Mouse (Mus musculus): ENCODE results near the gene Tmem108. TPM values are rescaled to one million over a fixed set of nuclear protein-coding genes. Genes with fewer than 3 reads are reported as not detected.

Tmem108 gene
- total RNA-seq, 4 experiments from 2014 or later, result 3.7 to 4.7 (median 4.4) TPM

- DNase-seq (ENCODE audit: low spot score), result no peak
Observed at GRCm38 (mm10) chr9:103499366-103499765, 262.3 kb downstream of the Tmem108 start.

GRCm38 (mm10) chr9:103498699-103499098, 262.9 kb downstream of the Tmem108 start:
- DNase-seq (ENCODE audit: low spot score), result no peak

- DNase-seq (ENCODE audit: low spot score), result no peak
Observed at GRCm38 (mm10) chr9:103495391-103495790, 266.2 kb downstream of the Tmem108 start.

- DNase-seq (ENCODE audit: low spot score), result peak; percentile 73
Observed at GRCm38 (mm10) chr9:103494346-103495020, 267.2 kb downstream of the Tmem108 start.

GRCm38 (mm10) chr9:103491985-103492384, 269.7 kb downstream of the Tmem108 start:
- no peak for DNase-seq (ENCODE audit: low spot score)

GRCm38 (mm10) chr9:103490439-103490838, 271.2 kb downstream of the Tmem108 start:
- peak; percentile 67 for DNase-seq (ENCODE audit: low spot score)

- no peak for DNase-seq (ENCODE audit: low spot score)
Observed at GRCm38 (mm10) chr9:103489883-103490282, 271.8 kb downstream of the Tmem108 start.

- peak; percentile 12 for DNase-seq (ENCODE audit: low spot score)
Observed at GRCm38 (mm10) chr9:103489096-103489495, 272.5 kb downstream of the Tmem108 start.

GRCm38 (mm10) chr9:103486262-103486661, 275.4 kb downstream of the Tmem108 start:
- no peak for DNase-seq (ENCODE audit: low spot score)

- DNase-seq (ENCODE audit: low spot score), result no peak
Observed at GRCm38 (mm10) chr9:103485606-103486005, 276.0 kb downstream of the Tmem108 start.

- DNase-seq (ENCODE audit: low spot score), result peak; percentile 11
Observed at GRCm38 (mm10) chr9:103480603-103481220, 280.9 kb downstream of the Tmem108 start.

- no peak for DNase-seq (ENCODE audit: low spot score)
Observed at GRCm38 (mm10) chr9:103480044-103480576, 281.5 kb downstream of the Tmem108 start, which contains the start of gene Bfsp2. Gene Bfsp2, minus strand, starts transcription at chr9:103480420.

GRCm38 (mm10) chr9:103475414-103475813, 286.2 kb downstream of the Tmem108 start:
- DNase-seq (ENCODE audit: low spot score), result no peak

- DNase-seq (ENCODE audit: low spot score), result no peak
Observed at GRCm38 (mm10) chr9:103473915-103474688, 287.5 kb downstream of the Tmem108 start.

GRCm38 (mm10) chr9:103471784-103472183, 289.9 kb downstream of the Tmem108 start:
- DNase-seq (ENCODE audit: low spot score), result no peak

GRCm38 (mm10) chr9:103469516-103469915, 292.1 kb downstream of the Tmem108 start:
- DNase-seq (ENCODE audit: low spot score), result no peak

- DNase-seq (ENCODE audit: low spot score), result no peak
Observed at GRCm38 (mm10) chr9:103468911-103469310, 292.7 kb downstream of the Tmem108 start.

GRCm38 (mm10) chr9:103465711-103466220, 295.9 kb downstream of the Tmem108 start:
- no peak for DNase-seq (ENCODE audit: low spot score)

- no peak for DNase-seq (ENCODE audit: low spot score)
Observed at GRCm38 (mm10) chr9:103465293-103465692, 296.3 kb downstream of the Tmem108 start.

- no peak for DNase-seq (ENCODE audit: low spot score)
Observed at GRCm38 (mm10) chr9:103463833-103464232, 297.8 kb downstream of the Tmem108 start.

- no peak for DNase-seq (ENCODE audit: low spot score)
Observed at GRCm38 (mm10) chr9:103459839-103460238, 301.8 kb downstream of the Tmem108 start.

- no peak for DNase-seq (ENCODE audit: low spot score)
Observed at GRCm38 (mm10) chr9:103459307-103459706, 302.3 kb downstream of the Tmem108 start.
